Mouse (Mus musculus) spleen, adult 2 months (tissue): ENCODE measurements at regions not wholly inside any gene's neighbourhood (a gene's known extent, or its start where the extent isn't known, plus 50 kb on each side); places are given as distances from the start of the nearest gene placed in this dataset.

Source experiments
- CTCF ChIP-seq: fragments of 200-500 bp; IDR thresholded peaks from 2 replicates; pipeline ENCODE4 v1.5.1; 2011; ENCODE audit warnings: mild to moderate bottlenecking, inconsistent platforms; ENCODE audit not compliant: insufficient read depth, insufficient read length, insufficient replicate concordance; ENCODE audit errors: extremely low read depth
- POLR2A ChIP-seq: fragments of 200-500 bp; IDR thresholded peaks from 2 replicates; pipeline ENCODE4 v1.6.1; 2011; ENCODE audit warnings: low read depth, low read length, inconsistent platforms

DNA sequence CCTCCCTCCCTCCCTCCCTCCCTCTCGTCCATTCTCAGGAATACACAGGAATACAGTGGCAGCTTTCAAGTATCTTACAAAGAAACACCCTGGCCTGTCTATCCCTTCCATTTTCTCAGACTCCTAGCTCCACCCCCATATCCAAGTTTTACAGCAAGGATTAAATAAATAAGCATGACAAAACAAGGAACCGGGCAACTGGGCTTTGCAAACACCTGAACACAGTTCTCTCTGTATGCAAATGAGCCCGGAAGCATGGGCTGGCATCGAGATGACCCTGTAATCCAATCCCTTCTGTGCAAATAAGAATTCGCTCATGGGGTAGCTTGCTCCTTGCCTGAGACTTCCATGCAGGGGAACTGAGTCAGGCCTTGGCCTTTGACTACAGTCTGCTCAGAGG, 506.5 kb upstream of the Gm10131 start:
- TF ChIP-seq POLR2A (no peak), CTCF (no peak)
